18 mouse cellular contexts compared by ENCODE assay signal in genomic region chr12:83433987-83434698, GRCm38 (mm10). TPM values are rescaled to one million over a fixed set of nuclear protein-coding genes. Genes with fewer than 3 reads are reported as not detected.
DNase-seq lines count a peak whose midpoint lies in the region; ATAC-seq and TF ChIP-seq lines count a peak whose summit lies in the region.
"Had no signal": no experiment of that assay in that cellular context is flagged by ENCODE, and none has a peak within 500 bp of the region (broad histone marks: within the 10 kb centered on the region; RNA-seq: fewer than 3 reads in every experiment).

No protein-coding gene starts in this region.

- no peaks in the 10 kb centered on the region for H3K9me3 ChIP-seq in heart, postnatal 0 days (replicated peaks; ENCODE audit: control insufficient read depth, low read length)
- H3K9me3 ChIP-seq in heart, embryonic 11.5 days (replicated peaks; ENCODE audit: control insufficient read depth, low read length), result no peaks in the 10 kb centered on the region
- no peaks in the 10 kb centered on the region for H3K9me3 ChIP-seq in liver, postnatal 0 days (ENCODE audit: low read length)
- H3K9me3 ChIP-seq in liver, embryonic 11.5 days (ENCODE audit: control insufficient read depth, low read length), result no peaks in the 10 kb centered on the region
- H3K9me3 ChIP-seq: G1E; heart, embryonic 12.5 days; hindbrain, embryonic 15.5 days; midbrain, embryonic 12.5 days had no signal

- 0 out of 2 replicates have a peak overlapping the region, but pooled peaks have one; percentile 7 for H3K27ac ChIP-seq in heart, postnatal 0 days (ENCODE audit: low read depth)
- no peak overlapping the region for H3K27ac ChIP-seq in heart, embryonic 11.5 days (ENCODE audit: low read depth, low read length)
- H3K27ac ChIP-seq in liver, postnatal 0 days (ENCODE audit: low read depth), result peak overlapping the region; percentile 55; the same call in 1 of the 2 replicates
- no peak overlapping the region for H3K27ac ChIP-seq in liver, embryonic 11.5 days (ENCODE audit: low read depth, low read length)
- H3K27ac ChIP-seq: hindbrain, embryonic 15.5 days; layer of hippocampus, adult 2 months; liver, embryonic 14.5 days; midbrain, embryonic 12.5 days; stomach, postnatal 0 days had no signal

- H3K27me3 ChIP-seq in heart, postnatal 0 days (ENCODE audit: control insufficient read depth, insufficient read depth, low read length), result no peaks in the 10 kb centered on the region
- no peaks in the 10 kb centered on the region for H3K27me3 ChIP-seq in heart, embryonic 11.5 days (ENCODE audit: control insufficient read depth, insufficient read depth, low read length)
- no peaks in the 10 kb centered on the region for H3K27me3 ChIP-seq in liver, postnatal 0 days (ENCODE audit: insufficient read depth, low read length)
- no peaks in the 10 kb centered on the region for H3K27me3 ChIP-seq in liver, embryonic 11.5 days (replicated peaks; ENCODE audit: control insufficient read depth, insufficient read depth, low read length)
- H3K27me3 ChIP-seq: heart, embryonic 12.5 days; hindbrain, embryonic 15.5 days; midbrain, embryonic 12.5 days had no signal

- no peak for TF ChIP-seq EP300 in heart, postnatal 0 days (IDR thresholded peaks at IDR 0.05; ENCODE audit: low read depth)
- TF ChIP-seq EP300 in liver, postnatal 0 days (IDR thresholded peaks at IDR 0.05; ENCODE audit: low read depth), result peak; percentile 82

- peaks cover 11% of the 10 kb centered on the region for H3K4me1 ChIP-seq in heart, postnatal 0 days (ENCODE audit: control insufficient read depth, insufficient read depth)
- peaks cover 13% of the 10 kb centered on the region for H3K4me1 ChIP-seq in heart, embryonic 11.5 days (ENCODE audit: control insufficient read depth, insufficient read depth, low read length)
- H3K4me1 ChIP-seq in liver, postnatal 0 days (ENCODE audit: insufficient read depth), result peaks cover 17% of the 10 kb centered on the region; the same call in 1 of the 2 replicates
- peaks cover 8% of the 10 kb centered on the region; the same call in 1 of the 2 replicates for H3K4me1 ChIP-seq in liver, embryonic 11.5 days (replicated peaks; ENCODE audit: control insufficient read depth, insufficient read depth, low read length)
- H3K4me1 ChIP-seq: hindbrain, embryonic 15.5 days had no signal

- no peak for DNase-seq in heart, postnatal 0 days (ENCODE audit: low spot score)
- peak; percentile 56 for DNase-seq in liver, postnatal 0 days
- DNase-seq in liver, embryonic 11.5 days (ENCODE audit: low spot score), result no peak
- peak; percentile 76 for DNase-seq in testis, postnatal 14 days (ENCODE audit: low spot score)
- no peak for DNase-seq in adrenal gland, adult (ENCODE audit: inconsistent age in 2 of 2, low spot score in 1 of 2)
- DNase-seq: embryo, embryonic 11 days; forebrain, postnatal 0 days; gastrocnemius, postnatal 10 days; lung, postnatal 14 days had no signal

- H3K4me2 ChIP-seq in heart, postnatal 0 days (ENCODE audit: low read depth, low read length), result no peak overlapping the region
- H3K4me2 ChIP-seq in heart, embryonic 11.5 days, result no peak overlapping the region
- no peak overlapping the region for H3K4me2 ChIP-seq in liver, postnatal 0 days (ENCODE audit: low read depth, low read length)
- no peak overlapping the region for H3K4me2 ChIP-seq in liver, embryonic 11.5 days
- H3K4me2 ChIP-seq: heart, embryonic 12.5 days; hindbrain, embryonic 15.5 days; midbrain, embryonic 12.5 days had no signal

- 22% methylated on average over 10 of the region's 10 CpGs for WGBS in heart, postnatal 0 days
- 36% methylated on average over 10 of the region's 10 CpGs for WGBS in heart, embryonic 11.5 days (ENCODE audit: insufficient replicate concordance)
- 40% methylated on average over 10 of the region's 10 CpGs for WGBS in liver, postnatal 0 days (ENCODE audit: insufficient replicate concordance)
- 55% methylated on average over 10 of the region's 10 CpGs for WGBS in liver, embryonic 11.5 days

- ATAC-seq in heart, postnatal 0 days (ENCODE audit: insufficient read depth, low read depth), result no peak
- ATAC-seq in heart, embryonic 11.5 days (replicated peaks; ENCODE audit: insufficient number of reproducible peaks, low FRiP score, low TSS enrichment), result no peak
- ATAC-seq in liver, postnatal 0 days, result peak; percentile 61
- ATAC-seq in liver, embryonic 11.5 days (replicated peaks; ENCODE audit: low FRiP score), result no peak
- peak; percentile 87 for ATAC-seq in erythroid progenitor cell, adult 5-6 weeks (replicated peaks; ENCODE audit: low FRiP score, poor library complexity, severe bottlenecking)
- ATAC-seq: forebrain, postnatal 0 days had no signal

- no peaks in the 10 kb centered on the region for H3K36me3 ChIP-seq in heart, postnatal 0 days (replicated peaks; ENCODE audit: control insufficient read depth, insufficient read depth, low read length)
- no peaks in the 10 kb centered on the region for H3K36me3 ChIP-seq in heart, embryonic 11.5 days (ENCODE audit: control insufficient read depth, insufficient read depth, low read length)
- no peaks in the 10 kb centered on the region for H3K36me3 ChIP-seq in liver, postnatal 0 days (replicated peaks; ENCODE audit: insufficient read depth, low read length)
- H3K36me3 ChIP-seq in liver, embryonic 11.5 days (ENCODE audit: control insufficient read depth, insufficient read depth, low read length), result no peaks in the 10 kb centered on the region
- H3K36me3 ChIP-seq: heart, embryonic 12.5 days; hindbrain, embryonic 15.5 days; midbrain, embryonic 12.5 days had no signal

- no peak overlapping the region for H3K4me3 ChIP-seq in heart, postnatal 0 days (ENCODE audit: low read depth, low read length)
- H3K4me3 ChIP-seq in heart, embryonic 11.5 days (ENCODE audit: low read depth, low read length), result no peak overlapping the region
- no peak overlapping the region for H3K4me3 ChIP-seq in liver, postnatal 0 days (ENCODE audit: low read depth, low read length)
- no peak overlapping the region for H3K4me3 ChIP-seq in liver, embryonic 11.5 days (ENCODE audit: low read depth, low read length)
- H3K4me3 ChIP-seq: heart, embryonic 12.5 days; hindbrain, embryonic 15.5 days; layer of hippocampus, adult 2 months; midbrain, embryonic 12.5 days had no signal

- TF ChIP-seq CTCF in heart, postnatal 0 days (IDR thresholded peaks at IDR 0.05; ENCODE audit: low read depth), result no peak
- no peak for TF ChIP-seq CTCF in liver, postnatal 0 days (IDR thresholded peaks at IDR 0.05; ENCODE audit: low read depth)

- no peak overlapping the region for H3K9ac ChIP-seq in heart, postnatal 0 days (replicated peaks; ENCODE audit: low read depth, low read length)
- H3K9ac ChIP-seq in heart, embryonic 11.5 days (ENCODE audit: low read depth, low read length), result no peak overlapping the region
- no peak overlapping the region for H3K9ac ChIP-seq in liver, postnatal 0 days (replicated peaks)
- no peak overlapping the region for H3K9ac ChIP-seq in liver, embryonic 11.5 days (ENCODE audit: low read depth, low read length)
- H3K9ac ChIP-seq: forebrain, postnatal 0 days; heart, embryonic 12.5 days; hindbrain, embryonic 15.5 days; liver, embryonic 14.5 days; midbrain, embryonic 12.5 days had no signal

RNA-seq across cellular contexts. Expression of gene Dpf3, which starts 53.4 kb away (rescaled TPM):
- total RNA-seq in heart, postnatal 0 days (2014; rRNA removed; ENCODE audit: low replicate concordance), result 5.2 and 14.4 TPM in 2 replicates
- polyA plus RNA-seq in heart, postnatal 0 days (2015; fragmentation: Nextera tagmentation; extraction: Ambion mirVana), result 15.3 and 18.5 TPM in 2 replicates
- 29.7 TPM in 2 replicates for polyA plus RNA-seq in heart, embryonic 11.5 days (2014; fragmentation: Nextera tagmentation; extraction: Ambion mirVana)
- 4.5 and 7.5 TPM in 2 replicates for polyA plus RNA-seq in liver, postnatal 0 days (2015; fragmentation: Nextera tagmentation; extraction: Ambion mirVana)
- 13.0 and 14.6 TPM in 2 replicates for polyA plus RNA-seq in liver, embryonic 11.5 days (2014; fragmentation: Nextera tagmentation; extraction: Ambion mirVana)
- total RNA-seq in erythroid progenitor cell, adult 5-6 weeks (2015; ENCODE audit: low replicate concordance), result 40.7 and 45.0 TPM in 2 replicates
- 152 and 194 TPM in 2 replicates for total RNA-seq in erythroid progenitor cell, adult 5-6 weeks (2017; ENCODE audit: low replicate concordance)

Comparison
In these comparisons a context has a peak if more than half of its experiments do, and no peak if none do; other contexts are left out.
1. ATAC-seq: peak in liver, postnatal 0 days (single experiment) and erythroid progenitor cell, adult 5-6 weeks (single experiment); none in heart, postnatal 0 days (single experiment), heart, embryonic 11.5 days (single experiment) and liver, embryonic 11.5 days (single experiment).
2. DNase-seq: peak in liver, postnatal 0 days (single experiment) and testis, postnatal 14 days (single experiment); none in heart, postnatal 0 days (single experiment), liver, embryonic 11.5 days (single experiment) and adrenal gland, adult (0 of 2).
3. H3K27ac ChIP-seq: peak in heart, postnatal 0 days (single experiment) and liver, postnatal 0 days (single experiment); none in heart, embryonic 11.5 days (single experiment) and liver, embryonic 11.5 days (single experiment).